Mouse (Mus musculus): ENCODE data around the gene Evx2. TPM values are rescaled to one million over a fixed set of nuclear protein-coding genes. Genes with fewer than 3 reads are reported as not detected.

The Evx2 gene
- polyA plus RNA-seq, 1 experiment from 2014 or later: 0.42 TPM

- Histone ChIP-seq H3K9ac (replicated peaks) (no peak overlapping the region), H3K36me3 (no peaks in the 10 kb centered on the region), H3K4me1 (no peaks in the 10 kb centered on the region), H3K4me3 (replicated peaks) (no peak overlapping the region), H3K4me2 (no peak overlapping the region), H3K27me3 (replicated peaks) (no peaks in the 10 kb centered on the region), H3K27ac (replicated peaks) (no peak overlapping the region), H3K9me3 (replicated peaks) (no peaks in the 10 kb centered on the region)
- ATAC-seq (ENCODE audit: low FRiP score): no peak
- 91% methylated on average over 10 of the region's 10 CpGs for WGBS
These were observed 39.0 kb downstream of the Evx2 start for GRCm38 (mm10) chr2:74620368-74620767.

- WGBS: 93% methylated on average over 3 of the region's 3 CpGs
- Histone ChIP-seq H3K9ac (replicated peaks) (no peak overlapping the region), H3K9me3 (replicated peaks) (no peaks in the 10 kb centered on the region), H3K4me2 (no peak overlapping the region), H3K4me3 (replicated peaks) (no peak overlapping the region), H3K4me1 (no peaks in the 10 kb centered on the region), H3K36me3 (no peaks in the 10 kb centered on the region), H3K27ac (replicated peaks) (no peak overlapping the region), H3K27me3 (replicated peaks) (no peaks in the 10 kb centered on the region)
- ATAC-seq (ENCODE audit: low FRiP score): no peak
These were observed 39.6 kb downstream of the Evx2 start for GRCm38 (mm10) chr2:74619676-74620246.

DNA sequence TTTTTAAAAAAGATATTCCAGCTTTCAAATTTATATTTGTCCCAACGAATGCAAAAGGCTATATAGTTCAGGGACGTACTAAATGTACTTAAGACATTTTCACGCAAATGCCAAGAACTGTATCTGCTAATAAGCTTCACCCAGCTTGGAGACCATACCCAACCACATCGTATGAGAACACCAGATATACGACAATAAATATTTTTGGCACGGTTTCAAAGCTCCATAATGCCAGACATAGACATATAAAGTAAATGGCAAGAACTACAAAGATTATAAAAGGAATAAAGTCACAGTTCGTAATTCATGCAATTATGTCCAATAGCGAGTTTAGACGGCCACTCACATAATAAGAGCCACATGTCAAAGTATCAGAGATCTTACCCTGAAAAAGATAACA lies 41.7 kb downstream of the Evx2 start:
- Histone ChIP-seq H3K9ac (replicated peaks) (no peak overlapping the region), H3K4me3 (replicated peaks) (no peak overlapping the region), H3K4me1 (no peaks in the 10 kb centered on the region), H3K27ac (replicated peaks) (no peak overlapping the region), H3K27me3 (replicated peaks) (no peaks in the 10 kb centered on the region), H3K36me3 (no peaks in the 10 kb centered on the region), H3K4me2 (no peak overlapping the region), H3K9me3 (replicated peaks) (no peaks in the 10 kb centered on the region)
- ATAC-seq (ENCODE audit: low FRiP score): no peak
- WGBS: 82% methylated on average over 9 of the region's 9 CpGs

DNA sequence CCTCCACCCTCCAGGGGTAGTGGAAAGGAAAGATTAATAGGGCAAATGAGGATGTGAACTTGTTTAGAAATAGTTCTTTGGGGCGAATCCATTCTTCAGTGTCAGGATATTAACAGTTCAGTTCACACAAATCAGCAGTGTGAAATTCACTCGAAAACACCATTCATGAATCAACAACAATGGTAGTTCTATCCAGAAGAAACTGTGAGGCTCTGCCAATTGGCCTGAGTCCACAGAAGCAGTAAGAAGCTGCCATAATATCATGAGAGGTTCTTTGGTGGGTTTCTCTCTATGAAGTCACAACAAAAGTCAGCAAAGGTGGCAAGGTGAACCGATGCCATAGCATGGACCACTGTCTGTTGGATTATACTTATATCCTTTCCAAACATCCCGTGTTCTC lies 48.0 kb downstream of the Evx2 start:
- no peaks in the 10 kb centered on the region for H3K27me3 ChIP-seq (replicated peaks)
- ATAC-seq (ENCODE audit: low FRiP score): no peak
- 83% methylated on average over 4 of the region's 4 CpGs for WGBS
- H3K4me1 ChIP-seq: no peaks in the 10 kb centered on the region
- H3K4me2 ChIP-seq: no peak overlapping the region
- H3K9ac ChIP-seq (replicated peaks): no peak overlapping the region
- H3K27ac ChIP-seq (replicated peaks): no peak overlapping the region
- H3K9me3 ChIP-seq (replicated peaks): no peaks in the 10 kb centered on the region
- no peaks in the 10 kb centered on the region for H3K36me3 ChIP-seq
- no peak overlapping the region for H3K4me3 ChIP-seq (replicated peaks)

- Histone ChIP-seq H3K36me3 (no peaks in the 10 kb centered on the region), H3K9ac (replicated peaks) (no peak overlapping the region), H3K27me3 (replicated peaks) (no peaks in the 10 kb centered on the region), H3K4me1 (no peaks in the 10 kb centered on the region), H3K4me2 (no peak overlapping the region), H3K9me3 (replicated peaks) (no peaks in the 10 kb centered on the region), H3K27ac (replicated peaks) (no peak overlapping the region), H3K4me3 (replicated peaks) (no peak overlapping the region)
- ATAC-seq (ENCODE audit: low FRiP score): no peak
These were observed 50.0 kb downstream of the Evx2 start for GRCm38 (mm10) chr2:74609350-74609749.

- WGBS: 90% methylated on average over 5 of the region's 5 CpGs
- no peaks in the 10 kb centered on the region for H3K36me3 ChIP-seq
- no peak overlapping the region for H3K9ac ChIP-seq (replicated peaks)
- H3K27ac ChIP-seq (replicated peaks): no peak overlapping the region
- no peak for ATAC-seq (ENCODE audit: low FRiP score)
- no peak overlapping the region for H3K4me3 ChIP-seq (replicated peaks)
- no peaks in the 10 kb centered on the region for H3K9me3 ChIP-seq (replicated peaks)
- no peaks in the 10 kb centered on the region for H3K27me3 ChIP-seq (replicated peaks)
- no peaks in the 10 kb centered on the region for H3K4me1 ChIP-seq
- H3K4me2 ChIP-seq: no peak overlapping the region
These were observed 53.1 kb downstream of the Evx2 start for GRCm38 (mm10) chr2:74606087-74606760.

DNA sequence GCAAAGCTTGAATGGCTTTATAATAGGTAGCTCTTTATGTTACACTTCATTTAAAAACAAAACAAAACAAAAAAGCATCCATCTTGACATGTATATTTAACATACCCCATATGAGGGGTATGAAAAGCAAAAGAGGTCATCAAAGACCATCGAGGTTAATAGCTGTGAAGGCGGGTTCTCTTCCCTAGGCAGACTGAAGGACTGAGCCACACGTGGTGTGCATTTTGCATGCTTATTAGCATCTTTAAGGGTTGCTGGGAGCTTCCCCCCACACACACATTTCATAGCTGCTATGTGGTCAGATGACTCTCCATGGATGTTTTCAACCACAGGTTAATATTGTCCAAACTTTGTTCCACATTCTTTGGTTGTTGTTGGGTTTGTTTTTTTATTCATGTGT lies 55.3 kb downstream of the Evx2 start:
- Histone ChIP-seq H3K36me3 (no peaks in the 10 kb centered on the region), H3K27ac (replicated peaks) (no peak overlapping the region), H3K9me3 (replicated peaks) (no peaks in the 10 kb centered on the region), H3K27me3 (replicated peaks) (no peaks in the 10 kb centered on the region), H3K4me3 (replicated peaks) (no peak overlapping the region), H3K4me1 (no peaks in the 10 kb centered on the region), H3K9ac (replicated peaks) (no peak overlapping the region), H3K4me2 (no peak overlapping the region)
- no peak for ATAC-seq (ENCODE audit: low FRiP score)
- 38% methylated on average over 3 of the region's 3 CpGs for WGBS

Small RNAs within 50 kb of the gene (microRNA-seq; reads per million reads assigned to microRNA genes)
- not detected for gene Gm44463

Other genes starting within 250 kb of the Evx2 start
- 39.6 and 43.4 TPM in 2 replicates for gene Lnpk, start 80.1 kb downstream of the Evx2 start, polyA plus RNA-seq (2015; fragmentation: Nextera tagmentation; extraction: Ambion mirVana)
- gene Hoxd13, start 8.8 kb upstream of the Evx2 start, polyA plus RNA-seq (2015; fragmentation: Nextera tagmentation; extraction: Ambion mirVana): 0.14 and 0.20 TPM in 2 replicates
- 0.38 and 0.43 TPM in 2 replicates for gene Hoxd12, start 15.5 kb upstream of the Evx2 start, polyA plus RNA-seq (2015; fragmentation: Nextera tagmentation; extraction: Ambion mirVana)
- 4.1 and 9.2 TPM in 2 replicates for gene Hoxd11, start 20.0 kb upstream of the Evx2 start, polyA plus RNA-seq (2015; fragmentation: Nextera tagmentation; extraction: Ambion mirVana)
- gene Hoxd10, start 32.4 kb upstream of the Evx2 start, polyA plus RNA-seq (2015; fragmentation: Nextera tagmentation; extraction: Ambion mirVana): 61.8 and 83.6 TPM in 2 replicates
- 20.0 and 21.3 TPM in 2 replicates for gene Hoxd9, start 38.2 kb upstream of the Evx2 start, polyA plus RNA-seq (2015; fragmentation: Nextera tagmentation; extraction: Ambion mirVana)
- gene Hoxd8, start 45.1 kb upstream of the Evx2 start, polyA plus RNA-seq (2015; fragmentation: Nextera tagmentation; extraction: Ambion mirVana): 12.4 and 12.5 TPM in 2 replicates
- 14.5 and 29.1 TPM in 2 replicates for gene Hoxd3, start 52.4 kb upstream of the Evx2 start, polyA plus RNA-seq (2015; fragmentation: Nextera tagmentation; extraction: Ambion mirVana)
- 4.3 and 4.5 TPM in 2 replicates for gene Hoxd4, start 52.4 kb upstream of the Evx2 start, polyA plus RNA-seq (2015; fragmentation: Nextera tagmentation; extraction: Ambion mirVana)
- 0.96 and 2.0 TPM in 2 replicates for gene Gm28230, start 67.2 kb upstream of the Evx2 start, polyA plus RNA-seq (2015; fragmentation: Nextera tagmentation; extraction: Ambion mirVana)
- 1.7 and 2.1 TPM in 2 replicates for gene Hoxd1, start 103.4 kb upstream of the Evx2 start, polyA plus RNA-seq (2015; fragmentation: Nextera tagmentation; extraction: Ambion mirVana)
- 149 and 162 TPM in 2 replicates for gene Mtx2, start 166.2 kb upstream of the Evx2 start, polyA plus RNA-seq (2015; fragmentation: Nextera tagmentation; extraction: Ambion mirVana)